Mouse (Mus musculus) liver, embryonic 11.5 days (tissue): ENCODE results near the gene Kctd11. TPM values are rescaled to one million over a fixed set of nuclear protein-coding genes. Genes with fewer than 3 reads are reported as not detected.

Experiments used
- microRNA-seq: library from miRNA; unstranded; fragments of <30 nt; microRNA quantifications from one replicate; pipeline ENCODE4, GENCODE M21; 2017; ENCODE audit warnings: borderline number of aligned reads
- polyA plus RNA-seq: library from polyadenylated mRNA; unstranded; fragments of >200 nt; fragmentation: Nextera tagmentation; extraction: Ambion mirVana; gene quantifications from 2 replicates; pipeline ENCODE4 v1.2.1, GENCODE M21; 2014

Gene Kctd11
- polyA plus RNA-seq, 1 experiment from 2014 or later: 3.6 TPM

Small RNAs within 50 kb of the gene (microRNA-seq; reads per million reads assigned to microRNA genes)
- not detected for gene Mir6924

Other genes with a start within 250 kb of the Kctd11 start
- 22.8 and 26.2 TPM in 2 replicates for gene Fxr2, start 248.4 kb downstream of the Kctd11 start, polyA plus RNA-seq
- gene Sox15, start 226.1 kb downstream of the Kctd11 start, polyA plus RNA-seq: not detected in 2 replicates
- gene Mpdu1, start 218.8 kb downstream of the Kctd11 start, polyA plus RNA-seq: 20.7 and 24.0 TPM in 2 replicates
- 21.0 and 22.0 TPM in 2 replicates for gene Cd68, start 215.3 kb downstream of the Kctd11 start, polyA plus RNA-seq
- gene Eif4a1, start 209.0 kb downstream of the Kctd11 start, polyA plus RNA-seq: 755 and 757 TPM in 2 replicates
- gene Senp3, start 199.3 kb downstream of the Kctd11 start, polyA plus RNA-seq: 75.4 and 79.1 TPM in 2 replicates
- 0.37 TPM in 1 of 2 replicates, not detected in the other for gene Tnfsf13, start 195.6 kb downstream of the Kctd11 start, polyA plus RNA-seq
- 4.5 and 6.0 TPM in 2 replicates for gene Tnfsf12, start 185.6 kb downstream of the Kctd11 start, polyA plus RNA-seq
- gene Tnfsfm13, start 185.3 kb downstream of the Kctd11 start, polyA plus RNA-seq: 1.7 and 2.6 TPM in 2 replicates
- 46.1 and 48.9 TPM in 2 replicates for gene Polr2a, start 122.8 kb downstream of the Kctd11 start, polyA plus RNA-seq
- not detected in 2 replicates for gene Slc35g3, start 119.4 kb downstream of the Kctd11 start, polyA plus RNA-seq
- 0.90 and 1.0 TPM in 2 replicates for gene Zbtb4, start 115.5 kb downstream of the Kctd11 start, polyA plus RNA-seq
- 1.3 and 1.4 TPM in 2 replicates for gene Chrnb1, start 85.5 kb downstream of the Kctd11 start, polyA plus RNA-seq
- 1.2 TPM in 2 replicates for gene Fgf11, start 79.5 kb downstream of the Kctd11 start, polyA plus RNA-seq
- 0.96 and 1.2 TPM in 2 replicates for gene Tmem102, start 75.8 kb downstream of the Kctd11 start, polyA plus RNA-seq
- not detected in 2 replicates for gene Gm39566, start 66.1 kb downstream of the Kctd11 start, polyA plus RNA-seq
- gene Spem2, start 62.9 kb downstream of the Kctd11 start, polyA plus RNA-seq: not detected in 2 replicates
- not detected in 2 replicates for gene Spem1, start 59.2 kb downstream of the Kctd11 start, polyA plus RNA-seq
- 2.8 and 3.4 TPM in 2 replicates for gene Nlgn2, start 43.6 kb downstream of the Kctd11 start, polyA plus RNA-seq
- gene Tmem256, start 42.9 kb downstream of the Kctd11 start, polyA plus RNA-seq: 336 and 370 TPM in 2 replicates
- gene Plscr3, start 35.0 kb downstream of the Kctd11 start, polyA plus RNA-seq: 63.5 and 70.1 TPM in 2 replicates
- 0.57 and 0.62 TPM in 2 replicates for gene Tnk1, start 22.7 kb downstream of the Kctd11 start, polyA plus RNA-seq
- gene Tmem95, start 3.4 kb downstream of the Kctd11 start, polyA plus RNA-seq: not detected in 2 replicates
- gene Acap1, start 14.1 kb upstream of the Kctd11 start, polyA plus RNA-seq: 8.6 and 8.7 TPM in 2 replicates
- 3.2 and 4.0 TPM in 2 replicates for gene 2810408A11Rik, start 19.6 kb upstream of the Kctd11 start, polyA plus RNA-seq
- 9.5 and 10.5 TPM in 2 replicates for gene Neurl4, start 19.7 kb upstream of the Kctd11 start, polyA plus RNA-seq
- 121 and 130 TPM in 2 replicates for gene Gps2, start 32.5 kb upstream of the Kctd11 start, polyA plus RNA-seq
- 2,995 and 3,090 TPM in 2 replicates for gene Eif5a, start 40.6 kb upstream of the Kctd11 start, polyA plus RNA-seq
- 1.3 and 1.7 TPM in 2 replicates for gene Ybx2, start 54.4 kb upstream of the Kctd11 start, polyA plus RNA-seq
- gene Slc2a4, start 66.8 kb upstream of the Kctd11 start, polyA plus RNA-seq: 7.0 and 8.3 TPM in 2 replicates
- gene Cldn7, start 83.4 kb upstream of the Kctd11 start, polyA plus RNA-seq: 4.0 and 5.1 TPM in 2 replicates
- gene Ctdnep1, start 99.8 kb upstream of the Kctd11 start, polyA plus RNA-seq: 20.8 and 24.0 TPM in 2 replicates
- 131 and 146 TPM in 2 replicates for gene Elp5, start 101.1 kb upstream of the Kctd11 start, polyA plus RNA-seq
- 302 and 311 TPM in 2 replicates for gene Gabarap, start 109.7 kb upstream of the Kctd11 start, polyA plus RNA-seq
- gene Phf23, start 114.4 kb upstream of the Kctd11 start, polyA plus RNA-seq: 33.2 and 36.6 TPM in 2 replicates
- gene Dvl2, start 119.2 kb upstream of the Kctd11 start, polyA plus RNA-seq: 22.1 and 23.3 TPM in 2 replicates
- 85.7 and 89.7 TPM in 2 replicates for gene Acadvl, start 134.0 kb upstream of the Kctd11 start, polyA plus RNA-seq
- gene Dlg4, start 135.5 kb upstream of the Kctd11 start, polyA plus RNA-seq: 9.3 and 9.4 TPM in 2 replicates
- gene Asgr1, start 172.7 kb upstream of the Kctd11 start, polyA plus RNA-seq: 0.40 and 0.66 TPM in 2 replicates
- 4.3 and 5.8 TPM in 2 replicates for gene Asgr2, start 211.2 kb upstream of the Kctd11 start, polyA plus RNA-seq
- gene Mgl2, start 248.9 kb upstream of the Kctd11 start, polyA plus RNA-seq: 0.63 and 1.5 TPM in 2 replicates